Mouse (Mus musculus): Measurements from ENCODE around the gene Minar1.

DNA sequence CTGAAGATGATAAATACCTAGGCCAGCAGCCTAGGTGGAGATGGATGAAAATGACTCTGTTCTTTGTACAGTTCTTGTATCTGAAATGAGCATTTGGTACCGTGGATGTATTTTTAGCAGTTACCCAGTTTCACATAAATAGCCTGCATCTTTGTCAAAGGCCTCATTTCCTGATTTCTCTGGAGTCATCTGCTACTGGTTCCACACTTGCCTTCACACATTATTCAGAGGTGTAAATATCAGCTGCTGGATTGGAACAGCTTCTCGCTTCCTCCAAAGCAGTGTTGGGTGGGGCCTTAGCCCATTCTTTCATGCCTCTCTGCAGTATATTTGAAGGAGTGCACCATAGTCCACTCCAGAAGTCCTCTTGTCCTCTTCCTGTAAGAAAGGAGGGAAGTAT, 70.3 kb downstream of the Minar1 start:
- TF ChIP-seq CTCF (IDR thresholded peaks at IDR 0.05), result no peak
- no peak for TF ChIP-seq POLR2A (IDR thresholded peaks at IDR 0.05; ENCODE audit: insufficient read depth, low read depth, low read length)
- TF ChIP-seq EP300 (IDR thresholded peaks at IDR 0.05; ENCODE audit: insufficient read depth, low read depth, low read length), result no peak
